Mouse (Mus musculus): ENCODE results near the gene Avpr1b.
"Not testable (repeated sequence)": the region's sequence is repeated elsewhere in the genome, so short reads cannot be mapped to it uniquely, and the experiment has no call there.

Gene Avpr1b

DNA sequence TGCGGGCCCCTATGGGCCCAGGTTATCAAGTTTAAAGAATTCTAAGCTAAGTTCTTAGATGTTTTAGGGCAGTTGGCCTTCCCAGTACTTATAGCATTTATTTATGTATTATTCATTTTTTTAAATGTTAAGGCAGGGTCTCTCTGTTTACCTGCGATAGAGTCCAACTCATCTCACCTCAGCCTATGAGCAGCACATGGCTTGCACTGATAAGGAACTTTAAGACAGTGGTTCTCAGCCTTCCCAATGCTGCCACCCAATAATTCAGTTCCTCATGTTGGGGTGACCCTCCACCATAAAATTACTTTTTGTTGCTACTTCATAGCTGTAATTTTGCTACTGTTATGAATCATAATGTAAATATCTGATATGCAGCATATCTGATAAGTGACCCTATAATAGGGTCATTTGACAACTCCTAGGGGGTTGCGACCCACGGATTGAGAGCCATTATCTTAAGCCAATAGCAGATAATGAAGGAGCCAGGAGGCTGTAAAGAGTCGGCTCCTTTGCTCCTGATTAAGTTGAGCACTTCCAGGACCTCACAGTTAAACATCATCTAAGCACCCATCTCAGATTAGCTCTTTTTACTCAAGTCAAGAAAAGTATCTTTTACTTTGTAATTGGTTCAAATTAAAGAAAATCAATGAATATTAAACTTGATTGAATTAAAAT is 17.6 kb downstream of the Avpr1b start:
- in situ Hi-C loops (cut with MboI, MseI), result loop anchor here (5.0 to 10.0 kb wide), 2 partner anchors 98 to 141 kb away; no protein-coding TSS in a partner anchor

DNA sequence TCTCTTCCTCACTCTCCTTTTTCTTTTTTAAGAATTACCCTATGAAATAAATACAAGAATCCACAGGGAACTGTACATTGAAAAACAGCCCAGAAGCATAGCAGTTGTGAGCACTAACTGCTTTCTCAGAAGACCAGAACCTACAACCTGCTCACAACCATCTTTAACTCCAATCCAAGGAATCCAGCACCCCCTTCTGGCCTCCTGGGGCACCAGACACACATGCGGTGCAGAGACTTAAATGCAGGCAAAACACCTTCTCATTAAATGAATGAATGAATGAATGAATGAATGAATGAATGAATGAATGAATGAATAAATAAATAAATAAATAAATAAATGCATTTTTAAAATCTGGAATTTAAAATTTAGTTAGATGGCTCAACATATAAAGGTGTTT is 19.5 kb downstream of the Avpr1b start:
- in situ Hi-C loops (cut with MboI, MseI), result loop anchor here (5.0 to 10.0 kb wide), 2 partner anchors 96 to 139 kb away; no protein-coding TSS in a partner anchor

DNA sequence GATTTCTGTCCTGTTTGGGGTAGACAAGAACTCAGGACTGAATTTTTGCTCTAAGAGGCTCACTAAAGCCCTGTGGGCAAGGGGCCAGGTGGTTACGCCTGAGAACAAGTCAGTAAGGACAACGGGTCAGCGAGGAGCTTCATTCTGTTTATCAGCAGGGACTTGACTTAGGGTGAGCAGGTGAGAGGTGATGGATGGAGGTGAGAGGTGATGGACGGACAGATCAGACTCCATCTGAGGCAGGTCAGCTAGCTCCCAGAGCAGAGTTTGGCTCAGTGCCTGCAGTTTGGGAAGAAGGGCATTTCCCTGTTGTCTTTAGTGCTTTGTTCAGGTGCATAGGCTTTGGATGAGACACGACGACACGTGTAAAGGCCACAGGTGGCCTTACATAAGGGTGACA is 20.3 kb downstream of the Avpr1b start:
- in situ Hi-C loops (cut with MboI, MseI), result loop anchor here (5.0 to 10.0 kb wide), 2 partner anchors 95 to 138 kb away; no protein-coding TSS in a partner anchor

DNA sequence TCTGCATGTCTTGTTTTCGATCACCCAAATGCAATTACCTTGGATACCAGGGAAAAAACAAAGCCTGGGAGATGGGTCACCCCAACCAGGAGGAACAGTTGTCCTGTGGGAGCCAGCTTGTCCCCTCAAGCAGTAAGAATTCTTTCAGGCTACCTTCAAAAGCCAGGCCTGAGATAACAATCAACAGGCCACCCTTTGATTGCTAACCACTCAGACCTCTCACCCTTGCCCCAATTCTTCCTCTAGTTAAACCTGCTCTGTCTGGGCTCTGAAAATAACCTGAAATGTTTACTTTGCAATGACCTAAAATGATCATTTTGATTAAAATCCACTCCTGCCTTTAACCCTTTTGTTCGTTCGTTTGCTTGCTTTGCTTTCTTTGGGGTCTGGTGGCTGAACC is 24.6 kb downstream of the Avpr1b start:
- in situ Hi-C loops (cut with MboI, MseI), result loop anchor here (5.0 kb wide), 1 partner anchor 34 kb away; no protein-coding TSS in a partner anchor

DNA sequence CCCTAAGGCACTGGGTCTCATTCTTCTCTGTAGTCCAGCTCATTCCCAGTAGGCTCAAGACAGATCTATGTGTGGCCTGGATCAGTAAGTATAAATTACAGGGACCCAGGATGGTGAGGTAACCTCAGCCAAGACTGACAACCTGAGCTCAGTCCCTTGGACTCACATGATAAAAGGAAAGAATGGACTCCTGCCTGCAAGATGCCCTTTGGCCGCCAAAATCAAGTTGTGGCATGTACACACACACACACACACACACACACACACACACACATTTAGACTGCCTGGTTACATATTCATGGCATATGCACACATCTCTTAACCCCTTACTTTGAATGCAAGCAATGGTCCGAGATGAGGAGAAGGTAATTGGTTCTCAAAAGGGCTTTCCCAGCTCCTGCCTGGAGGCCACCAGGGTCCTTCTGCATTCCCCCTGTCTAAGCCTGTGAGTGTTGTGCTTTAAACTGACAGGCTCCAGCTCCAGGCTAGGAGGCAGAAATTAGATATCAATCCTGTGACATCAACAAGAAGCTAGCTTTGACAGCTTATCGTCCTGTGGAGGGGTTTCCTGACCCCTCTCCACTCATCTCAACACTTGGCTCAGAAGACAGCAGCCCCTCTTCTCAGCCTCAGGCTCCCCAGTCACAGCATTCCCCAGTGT is 25.3 kb downstream of the Avpr1b start:
- in situ Hi-C loops (cut with MboI, MseI), result loop anchor here (5.0 kb wide), 1 partner anchor 33 kb away; no protein-coding TSS in a partner anchor

- in situ Hi-C loops (cut with MboI, MseI), result no loop called here
Measured at GRCm38 (mm10) chr1:131626200-131626599, 27.2 kb downstream of the Avpr1b start.

DNA sequence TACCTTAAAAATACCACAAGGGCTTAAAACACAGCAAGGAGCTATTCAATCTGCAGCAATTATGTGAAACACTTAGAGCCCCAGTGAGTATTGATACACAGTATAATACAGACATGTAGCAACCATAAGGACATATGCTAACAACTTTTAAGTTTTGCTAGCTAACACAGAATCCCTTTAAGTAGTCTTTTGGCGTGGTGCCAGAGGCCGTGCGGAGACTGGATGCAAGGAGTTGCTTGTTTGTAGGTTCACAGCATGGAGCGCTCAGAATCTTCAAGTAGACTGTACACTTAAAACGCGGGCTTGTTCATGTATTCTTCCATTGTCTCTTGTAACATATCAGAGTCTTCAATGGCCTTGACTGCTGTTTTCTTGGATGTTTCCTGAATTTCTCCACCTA is 33.2 kb downstream of the Avpr1b start:
- in situ Hi-C loops (cut with MboI, MseI), result not testable (repeated sequence)

GRCm38 (mm10) chr1:131634495-131634894 is 35.5 kb downstream of the Avpr1b start:
- in situ Hi-C loops (cut with MboI, MseI), result no loop called here

DNA sequence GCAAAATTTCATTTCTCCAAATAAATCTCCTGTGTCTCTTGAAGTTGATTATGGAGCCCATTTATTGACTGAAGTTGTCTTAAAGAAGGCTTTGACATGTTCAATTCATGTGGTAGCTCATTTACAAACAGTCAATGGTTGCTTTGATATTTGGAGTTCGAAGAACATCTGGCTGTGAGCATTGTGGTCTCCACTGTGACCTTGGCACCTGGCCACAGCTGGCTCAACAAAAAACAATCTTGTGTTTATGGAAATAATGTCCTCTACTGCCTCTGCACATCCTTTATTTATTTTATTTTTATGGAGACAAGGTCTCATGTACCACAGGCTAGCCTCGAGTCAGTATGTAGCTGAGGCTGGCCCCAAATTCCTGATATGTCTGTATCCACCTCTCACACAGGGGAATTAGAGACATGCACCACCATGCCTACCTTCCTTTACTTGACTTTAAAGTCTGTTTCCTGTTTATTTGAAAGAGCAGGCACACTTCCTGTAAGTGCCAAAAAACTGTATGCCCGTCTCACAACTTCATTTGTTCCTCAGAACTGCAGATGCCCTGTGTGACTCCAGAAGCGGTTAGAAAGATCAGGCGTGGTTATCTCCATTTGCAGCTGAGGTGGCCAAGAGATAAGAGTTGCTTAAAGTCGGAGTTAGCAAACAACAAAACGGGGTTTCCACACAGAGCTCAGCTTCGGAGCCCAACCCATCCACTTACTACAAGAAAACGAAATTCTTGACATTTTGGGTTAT is 38.9 kb downstream of the Avpr1b start, which contains the start of gene Ctse:
Gene Ctse, plus strand, starts transcription at position 516 of the 750 bp plus-strand sequence.
- in situ Hi-C loops (cut with MboI, MseI), result no loop called here

GRCm38 (mm10) chr1:131638541-131639421 is 39.7 kb downstream of the Avpr1b start:
- in situ Hi-C loops (cut with MboI, MseI), result no loop called here

DNA sequence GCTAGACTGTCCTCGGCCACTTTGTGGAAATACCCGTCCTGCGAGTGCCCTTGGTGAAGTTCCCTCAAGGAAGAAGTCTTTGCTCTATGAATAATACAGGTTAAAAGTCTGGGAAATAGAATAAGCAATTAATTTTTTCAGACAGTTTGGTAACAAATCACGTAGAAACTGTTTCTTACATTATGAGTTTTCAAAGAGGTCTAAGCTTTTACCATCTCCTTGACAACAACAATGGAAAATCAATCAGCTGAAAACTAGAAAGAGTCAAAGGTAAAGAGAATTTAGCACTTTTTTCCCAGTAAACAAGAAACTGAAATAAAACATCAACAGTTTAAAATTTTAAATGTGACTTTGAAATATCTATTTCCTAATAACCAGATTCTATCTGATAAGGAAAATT is 41.0 kb downstream of the Avpr1b start:
- in situ Hi-C loops (cut with MboI, MseI), result no loop called here

DNA sequence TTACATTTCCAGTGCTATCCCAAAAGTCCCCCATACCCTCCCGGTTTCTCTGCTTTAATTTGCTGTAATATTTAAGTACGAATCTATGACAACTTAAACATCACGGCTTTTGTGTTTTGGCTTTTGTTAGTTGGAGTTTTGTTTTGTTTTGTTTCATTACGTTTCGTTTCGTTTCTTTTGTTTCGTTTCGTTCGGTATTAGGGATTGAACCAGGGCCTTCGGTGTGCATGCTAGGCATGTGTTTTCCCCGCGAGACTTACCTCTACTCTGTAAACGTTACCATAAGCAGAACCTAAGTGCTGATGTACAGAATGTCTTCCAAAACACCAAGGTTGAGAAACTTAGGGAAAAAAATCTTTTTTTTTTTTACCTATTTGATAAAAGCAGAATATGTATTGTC is 42.5 kb downstream of the Avpr1b start:
- in situ Hi-C loops (cut with MboI, MseI), result no loop called here

DNA sequence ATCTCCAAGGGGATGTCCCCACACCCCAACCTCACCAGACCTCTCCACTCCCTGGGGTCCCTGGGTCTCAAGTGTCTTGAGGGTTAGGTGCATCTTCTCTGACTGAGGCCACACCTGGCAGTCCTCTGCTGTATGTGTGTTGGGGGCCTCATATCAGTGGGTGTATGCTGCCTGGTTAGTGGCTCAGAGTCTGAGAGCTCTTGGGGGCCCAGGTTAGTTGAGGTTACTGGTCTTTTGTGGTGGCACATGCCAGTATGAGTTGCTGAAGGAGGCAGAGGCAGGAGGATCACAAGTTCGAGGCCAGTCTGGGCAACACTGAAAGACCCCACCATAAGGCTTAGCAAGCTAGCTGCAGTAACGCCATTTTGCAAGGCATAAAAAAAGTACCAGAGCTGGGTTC is 43.2 kb downstream of the Avpr1b start:
- in situ Hi-C loops (cut with MboI, MseI), result no loop called here

DNA sequence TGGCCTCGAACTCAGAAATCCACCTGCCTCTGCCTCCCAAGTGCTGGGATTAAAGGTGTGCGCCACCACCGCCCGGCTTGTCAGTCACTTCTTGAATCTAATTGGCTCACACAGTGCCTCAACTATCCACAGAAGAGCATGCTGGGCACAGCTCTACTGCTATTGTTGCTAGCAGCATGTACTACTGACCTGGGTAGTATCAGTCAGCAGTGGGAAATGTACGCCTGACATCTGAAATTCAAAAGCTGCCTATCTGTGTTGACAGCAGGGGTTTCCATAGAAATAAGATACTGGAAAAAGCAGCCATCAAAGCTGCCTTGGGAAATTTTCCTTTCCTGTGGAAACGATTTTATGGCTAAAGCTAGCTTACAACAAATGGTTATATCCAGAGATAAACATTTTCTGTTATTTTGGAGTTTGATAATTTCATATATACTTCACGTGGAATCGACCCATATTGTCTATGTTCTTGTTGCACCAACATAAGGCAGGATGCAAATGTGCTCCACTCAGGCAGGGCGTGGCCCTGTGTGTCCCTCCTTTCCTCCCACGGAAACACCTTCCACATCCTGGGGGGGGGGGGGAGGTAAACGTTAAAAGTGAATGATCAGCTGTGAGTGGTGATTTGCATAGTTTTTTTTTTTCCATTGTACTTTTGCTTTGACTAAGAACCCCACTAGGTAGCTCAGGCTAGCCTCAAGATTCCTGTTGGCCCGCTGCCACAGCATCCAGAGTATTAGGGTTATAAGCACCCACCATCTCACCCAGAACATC is 53.8 kb downstream of the Avpr1b start:
- in situ Hi-C loops (cut with MboI, MseI), result no loop called here

GRCm38 (mm10) chr1:131655601-131656000 is 56.6 kb downstream of the Avpr1b start:
- in situ Hi-C loops (cut with MboI, MseI), result loop anchor here (5.0 kb wide), 1 partner anchor 33 kb away; no protein-coding TSS in a partner anchor

- in situ Hi-C loops (cut with MboI, MseI), result loop anchor here (5.0 kb wide), 1 partner anchor 36 kb away; no protein-coding TSS in a partner anchor
Measured at GRCm38 (mm10) chr1:131657945-131658354, 58.9 kb downstream of the Avpr1b start.

DNA sequence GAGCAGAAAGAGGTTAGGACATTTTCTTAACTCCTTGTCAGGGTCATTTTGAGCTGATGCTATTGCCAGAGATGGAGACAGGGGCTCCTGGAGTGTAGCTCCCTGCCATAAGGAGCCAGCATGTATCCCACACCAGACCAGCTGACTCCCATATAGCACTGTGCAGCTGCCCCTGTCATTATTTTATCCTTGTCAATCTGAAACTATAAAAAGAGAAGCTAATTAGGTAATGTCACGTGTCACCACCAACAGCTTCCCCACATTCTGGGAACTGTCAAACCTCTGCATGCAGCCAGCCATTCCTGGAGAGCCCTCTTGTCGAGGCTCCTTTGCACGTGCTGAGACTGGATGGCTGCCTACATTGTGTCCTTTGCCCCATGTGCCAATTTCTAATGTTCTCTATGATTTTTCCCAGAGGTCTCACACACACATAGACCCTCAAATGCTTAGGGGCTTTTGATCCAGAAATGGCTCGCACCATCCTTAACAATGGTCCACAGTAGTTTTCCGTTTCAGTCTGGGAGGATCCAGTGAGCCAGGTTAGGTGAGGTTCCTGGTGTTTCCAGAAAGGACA is 60.6 kb downstream of the Avpr1b start:
- in situ Hi-C loops (cut with MboI, MseI), result loop anchor here (5.0 kb wide), 1 partner anchor 37 kb away; no protein-coding TSS in a partner anchor

GRCm38 (mm10) chr1:131660266-131660665 is 61.2 kb downstream of the Avpr1b start:
- in situ Hi-C loops (cut with MboI, MseI), result no loop called here

GRCm38 (mm10) chr1:131660716-131661472 is 61.9 kb downstream of the Avpr1b start:
- in situ Hi-C loops (cut with MboI, MseI), result no loop called here

All from T-helper 2 cell (primary cell).